Mouse (Mus musculus) lung, postnatal 0 days (tissue): Measurements from ENCODE around the gene Trhde.

Experiments
- CTCF ChIP-seq: IDR thresholded peaks from 2 replicates; pipeline ENCODE4 v1.5.1; 2016; ENCODE audit warnings: antibody characterized with exemption, mild to moderate bottlenecking
- EP300 ChIP-seq: IDR thresholded peaks from 2 replicates; pipeline ENCODE4 v1.6.1; 2016; ENCODE audit warnings: antibody characterized with exemption, mild to moderate bottlenecking, control low read depth

GRCm38 (mm10) chr10:114798788-114799187, 3.3 kb downstream of the Trhde start:
- no peak for TF ChIP-seq EP300
- no peak for TF ChIP-seq CTCF
